ENCODE assay signal across 14 mouse cellular contexts in the genomic region with DNA sequence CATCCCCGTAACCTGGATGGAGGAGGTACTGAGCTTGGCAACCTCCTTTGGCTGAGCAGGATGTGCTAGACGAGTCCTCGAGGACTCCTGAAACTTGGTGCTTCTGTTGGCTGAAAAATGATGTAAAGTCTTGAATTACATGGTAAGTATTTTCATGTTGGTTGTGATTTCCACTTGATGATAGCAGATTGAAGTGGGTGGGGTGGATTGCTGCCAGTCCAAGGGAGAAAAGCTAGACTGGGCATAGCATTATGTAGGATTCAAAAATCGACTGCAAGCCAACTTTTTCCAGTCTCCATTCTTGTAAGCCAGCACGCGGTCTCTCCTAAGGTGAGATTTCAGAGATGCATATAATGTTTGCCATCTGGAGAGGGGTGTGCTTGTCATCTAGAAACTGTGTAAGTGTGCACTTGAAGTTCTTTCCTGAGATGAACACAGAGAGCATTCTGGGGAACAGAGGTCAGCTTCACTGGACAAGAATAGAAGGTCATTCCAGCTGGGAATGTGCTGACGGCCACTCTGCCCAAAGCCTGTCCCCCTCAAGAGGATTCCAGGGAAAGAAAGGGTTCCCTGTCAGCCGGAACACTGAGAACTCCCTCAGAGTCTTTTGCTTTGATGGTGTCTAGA. TPM values are rescaled to one million over a fixed set of nuclear protein-coding genes. Genes with fewer than 3 reads are reported as not detected.
DNase-seq lines count a peak whose midpoint lies in the region; ATAC-seq lines count a peak whose summit lies in the region.
"Had no signal": no experiment of that assay in that cellular context is flagged by ENCODE, and none has a peak within 500 bp of the region (broad histone marks: within the 10 kb centered on the region; RNA-seq: fewer than 3 reads in every experiment).

No protein-coding gene starts in this region.

- no peak overlapping the region for H3K4me2 ChIP-seq in heart, embryonic 14.5 days (ENCODE audit: low read length)
- no peak overlapping the region for H3K4me2 ChIP-seq in kidney, embryonic 14.5 days (replicated peaks; ENCODE audit: low read depth, low read length)
- H3K4me2 ChIP-seq: liver, embryonic 12.5 days; neural tube, embryonic 15.5 days had no signal

- 62% methylated on average over 8 of the region's 8 CpGs for WGBS in heart, embryonic 14.5 days
- 77% methylated on average over 8 of the region's 8 CpGs for WGBS in kidney, embryonic 14.5 days

- ATAC-seq in heart, embryonic 14.5 days (ENCODE audit: insufficient number of reproducible peaks, insufficient read depth, low FRiP score, low read depth): no peak
- ATAC-seq in erythroid progenitor cell, adult 5-6 weeks (replicated peaks; ENCODE audit: low FRiP score, poor library complexity, severe bottlenecking): no peak
- ATAC-seq in kidney, embryonic 14.5 days (ENCODE audit: low FRiP score, low TSS enrichment): no peak
- ATAC-seq: intestine, embryonic 16.5 days; liver, embryonic 12.5 days had no signal

- no peaks in the 10 kb centered on the region for H3K27me3 ChIP-seq in heart, embryonic 14.5 days (ENCODE audit: control insufficient read depth, insufficient read depth, low read length)
- no peaks in the 10 kb centered on the region for H3K27me3 ChIP-seq in kidney, embryonic 14.5 days (ENCODE audit: control insufficient read depth, insufficient read depth, low read length)
- H3K27me3 ChIP-seq: liver, embryonic 12.5 days; neural tube, embryonic 15.5 days had no signal

- peak overlapping the region; percentile 2 to 39; a peak in 2 of 4 replicates for H3K27ac ChIP-seq in heart, embryonic 14.5 days (replicated peaks in 1 of 2; ENCODE audit: control insufficient read depth in 1 of 2, insufficient read depth in 1 of 2, low read depth in 2 of 2, low read length in 2 of 2)
- no peak overlapping the region for H3K27ac ChIP-seq in kidney, embryonic 14.5 days (ENCODE audit: low read depth, low read length)
- H3K27ac ChIP-seq: liver, embryonic 12.5 days; neural tube, embryonic 15.5 days had no signal

- no peak for DNase-seq in heart, adult 9 months (ENCODE audit: low spot score in 2 of 2)
- DNase-seq in frontal cortex, adult 2 months (ENCODE audit: extremely low spot score in 1 of 2, low spot score in 1 of 2): peak; percentile 47 to 80
- DNase-seq in layer of hippocampus, postnatal 14 days (ENCODE audit: low spot score in 2 of 2): peak; percentile 19 to 48
- peak; percentile 29 for DNase-seq in lung, postnatal 36 days
- no peak for DNase-seq in liver
- DNase-seq: adrenal gland, postnatal 36 days; heart, adult 18-20 months had no signal

- no peaks in the 10 kb centered on the region for H3K9me3 ChIP-seq in heart, embryonic 14.5 days (ENCODE audit: control insufficient read depth, low read length)
- no peaks in the 10 kb centered on the region for H3K9me3 ChIP-seq in kidney, embryonic 14.5 days (ENCODE audit: control insufficient read depth, low read length)
- H3K9me3 ChIP-seq: liver, embryonic 12.5 days; neural tube, embryonic 15.5 days had no signal

- peaks cover 10 to 24% of the 10 kb centered on the region in 2 experiments for H3K4me1 ChIP-seq in heart, embryonic 14.5 days (ENCODE audit: control insufficient read depth in 2 of 2, insufficient read depth in 2 of 2, low read length in 2 of 2)
- H3K4me1 ChIP-seq in kidney, embryonic 14.5 days (ENCODE audit: control insufficient read depth, insufficient read depth, low read length): no peaks in the 10 kb centered on the region
- H3K4me1 ChIP-seq: liver, embryonic 12.5 days had no signal

- no peak overlapping the region for H3K9ac ChIP-seq in heart, embryonic 14.5 days (ENCODE audit: low read length)
- no peak overlapping the region for H3K9ac ChIP-seq in kidney, embryonic 14.5 days (ENCODE audit: low read depth, low read length)
- H3K9ac ChIP-seq: liver, embryonic 12.5 days; neural tube, embryonic 15.5 days had no signal

- no peaks in the 10 kb centered on the region for H3K36me3 ChIP-seq in heart, embryonic 14.5 days (ENCODE audit: control insufficient read depth, insufficient read depth, low read length)
- H3K36me3 ChIP-seq in kidney, embryonic 14.5 days (ENCODE audit: control insufficient read depth, insufficient read depth, low read length): no peaks in the 10 kb centered on the region
- H3K36me3 ChIP-seq: liver, embryonic 12.5 days; neural tube, embryonic 15.5 days had no signal

- H3K4me3 ChIP-seq in heart, embryonic 14.5 days (ENCODE audit: control insufficient read depth in 1 of 2, insufficient read depth in 1 of 2, low read depth in 1 of 2, low read length in 2 of 2): no peak overlapping the region
- no peak overlapping the region for H3K4me3 ChIP-seq in kidney, embryonic 14.5 days (ENCODE audit: low read length)
- H3K4me3 ChIP-seq: liver, embryonic 12.5 days; neural tube, embryonic 15.5 days had no signal

RNA-seq across cellular contexts. Expression of gene Stat4, which starts 5.1 kb away (rescaled TPM):
- polyA plus RNA-seq in heart, embryonic 14.5 days (2014; fragmentation: Nextera tagmentation; extraction: Ambion mirVana): 1.3 and 2.4 TPM in 2 replicates
- 0.66 and 0.82 TPM in 2 replicates for polyA plus RNA-seq in frontal cortex, adult 2 months (2012; rRNA removed)
- under 1 TPM; 0.55 to 0.81 TPM for total RNA-seq in layer of hippocampus, postnatal 14 days (2021)
- total RNA-seq in erythroid progenitor cell, adult 5-6 weeks (2015; ENCODE audit: low replicate concordance): 0.84 and 4.7 TPM in 2 replicates
- 2.7 and 7.8 TPM in 2 replicates for total RNA-seq in erythroid progenitor cell, adult 5-6 weeks (2017; ENCODE audit: low replicate concordance)
- polyA plus RNA-seq in kidney, embryonic 14.5 days (2014; fragmentation: Nextera tagmentation; extraction: Ambion mirVana): 0.86 and 0.95 TPM in 2 replicates
- total RNA-seq: MEL had no signal

Comparison
In these comparisons a context has a peak if more than half of its experiments do, and no peak if none do; other contexts are left out.
1. DNase-seq: peak in frontal cortex, adult 2 months (2 of 2), layer of hippocampus, postnatal 14 days (2 of 2) and lung, postnatal 36 days (single experiment); none in heart, adult 9 months (0 of 2) and liver (single experiment).